Mouse (Mus musculus): Measurements from ENCODE around the gene Rbfox1. TPM values are rescaled to one million over a fixed set of nuclear protein-coding genes. Genes with fewer than 3 reads are reported as not detected.

Rbfox1 gene
- polyA plus RNA-seq, 1 experiment from 2014 or later = 4.3 TPM

GRCm38 (mm10) chr16:7163688-7164087 lies 1278.5 kb downstream of the Rbfox1 start:
- no peak overlapping the region for H3K4me3 ChIP-seq (replicated peaks)
- no peak overlapping the region for H3K4me2 ChIP-seq (replicated peaks)
- no peak overlapping the region for H3K27ac ChIP-seq (replicated peaks)
- H3K9me3 ChIP-seq (replicated peaks) = no peaks in the 10 kb centered on the region
- no peaks in the 10 kb centered on the region for H3K27me3 ChIP-seq
- H3K9ac ChIP-seq = no peak overlapping the region
- H3K4me1 ChIP-seq = no peaks in the 10 kb centered on the region
- WGBS = 67% methylated on average over 4 of the region's 4 CpGs
- no peak for ATAC-seq (ENCODE audit: insufficient number of reproducible peaks, low FRiP score, low TSS enrichment, low read depth)
- no peaks in the 10 kb centered on the region for H3K36me3 ChIP-seq

- Histone ChIP-seq H3K4me2 (replicated peaks) (no peak overlapping the region), H3K4me1 (no peaks in the 10 kb centered on the region), H3K27me3 (no peaks in the 10 kb centered on the region), H3K36me3 (no peaks in the 10 kb centered on the region), H3K9ac (no peak overlapping the region), H3K27ac (replicated peaks) (no peak overlapping the region), H3K9me3 (replicated peaks) (no peaks in the 10 kb centered on the region), H3K4me3 (replicated peaks) (no peak overlapping the region)
- ATAC-seq (ENCODE audit: insufficient number of reproducible peaks, low FRiP score, low TSS enrichment, low read depth) = no peak
- WGBS = 79% methylated on average over 8 of the region's 8 CpGs
Observed at GRCm38 (mm10) chr16:7164153-7164737, 1279.1 kb downstream of the Rbfox1 start.

DNA sequence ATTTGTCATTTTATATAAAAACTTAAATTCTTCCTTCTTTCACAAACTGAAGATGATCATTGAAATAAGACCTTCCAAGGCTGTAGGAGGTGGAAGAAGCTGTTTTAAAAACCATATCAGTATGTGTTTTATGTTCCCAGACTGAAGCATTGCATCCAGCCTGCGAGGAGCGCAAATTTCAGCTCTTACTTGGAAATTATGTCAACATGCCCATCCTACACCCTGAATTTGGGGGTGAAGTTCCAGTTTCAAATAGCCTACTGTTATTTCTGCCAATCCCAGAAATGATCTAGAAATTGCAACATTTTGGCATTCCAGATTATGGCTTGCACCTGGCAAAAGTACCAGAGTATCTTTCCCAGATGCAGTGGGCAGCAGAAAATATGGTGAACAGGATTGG lies 1290.8 kb downstream of the Rbfox1 start:
- no peak overlapping the region for H3K4me2 ChIP-seq (replicated peaks)
- no peak overlapping the region for H3K27ac ChIP-seq (replicated peaks)
- H3K27me3 ChIP-seq = no peaks in the 10 kb centered on the region
- WGBS = 94% methylated on average over 2 of the region's 2 CpGs
- no peaks in the 10 kb centered on the region for H3K9me3 ChIP-seq (replicated peaks)
- no peaks in the 10 kb centered on the region for H3K4me1 ChIP-seq
- H3K4me3 ChIP-seq (replicated peaks) = no peak overlapping the region
- no peak overlapping the region for H3K9ac ChIP-seq
- no peaks in the 10 kb centered on the region for H3K36me3 ChIP-seq
- ATAC-seq (ENCODE audit: insufficient number of reproducible peaks, low FRiP score, low TSS enrichment, low read depth) = no peak

DNA sequence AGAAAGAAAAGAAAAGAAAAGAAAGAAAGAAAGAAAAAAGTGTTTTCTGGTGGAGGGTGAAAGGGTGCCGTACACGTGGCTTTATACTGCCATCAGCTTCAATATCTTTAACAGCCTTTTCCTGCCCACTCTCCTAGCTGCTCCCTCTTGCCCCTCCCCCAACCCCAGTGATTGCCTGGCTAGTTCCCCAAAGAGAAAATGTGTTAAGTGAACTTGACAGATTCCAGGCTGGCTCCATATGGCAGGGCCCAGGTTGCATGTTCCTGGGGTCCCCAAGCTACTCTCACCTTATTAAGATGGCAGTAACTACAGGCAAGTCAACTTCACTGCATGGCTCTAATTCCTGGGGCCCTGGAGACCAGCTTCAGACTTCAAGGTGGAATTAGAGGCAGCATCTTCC lies 1302.6 kb downstream of the Rbfox1 start:
- no peak overlapping the region for H3K4me3 ChIP-seq (replicated peaks)
- H3K4me2 ChIP-seq (replicated peaks) = no peak overlapping the region
- no peak overlapping the region for H3K27ac ChIP-seq (replicated peaks)
- no peaks in the 10 kb centered on the region for H3K27me3 ChIP-seq
- H3K36me3 ChIP-seq = no peaks in the 10 kb centered on the region
- no peaks in the 10 kb centered on the region for H3K4me1 ChIP-seq
- no peak overlapping the region for H3K9ac ChIP-seq
- no peaks in the 10 kb centered on the region for H3K9me3 ChIP-seq (replicated peaks)
- WGBS = 51% methylated on average over 2 of the region's 2 CpGs
- ATAC-seq (ENCODE audit: insufficient number of reproducible peaks, low FRiP score, low TSS enrichment, low read depth) = no peak

DNA sequence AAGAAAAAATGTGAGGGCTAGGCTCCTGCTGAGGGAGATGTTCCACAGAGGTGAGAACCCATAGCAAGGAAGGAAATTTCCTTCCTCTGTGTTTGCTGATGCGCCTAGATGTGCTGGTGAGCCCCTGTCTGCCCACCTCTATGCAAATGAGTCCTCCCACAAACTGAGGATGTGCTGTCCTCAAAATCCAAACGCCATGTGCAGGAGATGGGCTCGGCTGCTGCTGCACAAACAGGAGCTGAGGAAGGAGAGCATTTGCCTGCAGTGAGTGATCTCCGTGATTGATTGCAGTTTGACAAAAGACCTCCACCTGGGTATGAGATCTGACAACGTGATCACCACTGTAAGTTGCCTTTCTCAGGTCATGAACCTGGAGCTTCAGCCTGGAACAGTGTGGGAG lies 1308.4 kb downstream of the Rbfox1 start:
- Histone ChIP-seq H3K27me3 (no peaks in the 10 kb centered on the region), H3K4me2 (replicated peaks) (no peak overlapping the region), H3K27ac (replicated peaks) (no peak overlapping the region), H3K36me3 (no peaks in the 10 kb centered on the region), H3K9me3 (replicated peaks) (no peaks in the 10 kb centered on the region), H3K9ac (no peak overlapping the region), H3K4me3 (replicated peaks) (no peak overlapping the region), H3K4me1 (no peaks in the 10 kb centered on the region)
- ATAC-seq (ENCODE audit: insufficient number of reproducible peaks, low FRiP score, low TSS enrichment, low read depth) = no peak
- WGBS = 68% methylated on average over 5 of the region's 5 CpGs

DNA sequence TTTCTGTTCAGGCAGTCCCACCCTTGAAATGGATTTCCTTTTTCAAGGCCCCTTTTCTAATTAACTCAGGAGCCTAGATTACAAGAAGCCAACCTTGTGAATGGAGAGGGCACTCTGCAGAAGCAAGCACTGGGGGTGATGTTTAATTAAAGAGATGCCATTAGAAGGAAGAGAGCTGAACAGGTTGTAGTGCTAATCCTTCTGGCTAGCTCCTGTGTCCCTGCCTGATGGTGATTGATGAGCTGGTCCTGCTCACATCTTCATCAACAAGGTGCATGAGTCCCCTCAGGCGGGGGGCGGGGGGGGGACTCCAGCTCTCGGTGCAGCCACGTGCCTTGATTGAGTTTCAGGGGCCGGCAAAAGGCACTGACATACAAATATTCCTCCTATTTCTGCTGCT lies 1312.8 kb downstream of the Rbfox1 start:
- H3K4me1 ChIP-seq = no peaks in the 10 kb centered on the region
- H3K4me2 ChIP-seq (replicated peaks) = no peak overlapping the region
- no peaks in the 10 kb centered on the region for H3K9me3 ChIP-seq (replicated peaks)
- no peak overlapping the region for H3K27ac ChIP-seq (replicated peaks)
- H3K4me3 ChIP-seq (replicated peaks) = no peak overlapping the region
- no peak for ATAC-seq (ENCODE audit: insufficient number of reproducible peaks, low FRiP score, low TSS enrichment, low read depth)
- 87% methylated on average over 5 of the region's 5 CpGs for WGBS
- H3K36me3 ChIP-seq = no peaks in the 10 kb centered on the region
- no peak overlapping the region for H3K9ac ChIP-seq
- H3K27me3 ChIP-seq = no peaks in the 10 kb centered on the region

GRCm38 (mm10) chr16:7200239-7200638 lies 1315.1 kb downstream of the Rbfox1 start:
- Histone ChIP-seq H3K4me2 (replicated peaks) (no peak overlapping the region), H3K4me1 (no peaks in the 10 kb centered on the region), H3K27me3 (no peaks in the 10 kb centered on the region), H3K9me3 (replicated peaks) (no peaks in the 10 kb centered on the region), H3K27ac (replicated peaks) (no peak overlapping the region), H3K36me3 (no peaks in the 10 kb centered on the region), H3K4me3 (replicated peaks) (no peak overlapping the region), H3K9ac (no peak overlapping the region)
- no peak for ATAC-seq (ENCODE audit: insufficient number of reproducible peaks, low FRiP score, low TSS enrichment, low read depth)
- WGBS = 84% methylated on average over 3 of the region's 3 CpGs

DNA sequence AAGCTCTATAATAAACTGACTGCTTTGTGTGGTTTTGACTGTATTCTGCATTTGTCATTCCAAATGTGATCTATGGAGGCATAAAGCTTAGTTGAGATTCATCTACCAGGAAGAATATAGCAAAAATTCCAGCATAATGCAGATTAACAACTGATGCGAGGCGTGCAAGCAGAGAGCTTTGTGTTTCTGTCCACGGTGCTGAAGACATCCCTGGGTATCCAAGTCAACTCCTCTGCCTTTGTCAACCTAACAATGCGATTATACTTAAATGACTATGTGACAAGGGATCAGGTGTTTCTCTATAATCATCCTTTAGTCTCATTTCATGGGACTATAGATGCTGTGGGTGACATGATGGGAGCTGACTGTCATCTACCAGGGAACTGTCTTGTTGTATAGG lies 1316.7 kb downstream of the Rbfox1 start:
- Histone ChIP-seq H3K4me1 (no peaks in the 10 kb centered on the region), H3K36me3 (no peaks in the 10 kb centered on the region), H3K9me3 (replicated peaks) (no peaks in the 10 kb centered on the region), H3K4me2 (replicated peaks) (no peak overlapping the region), H3K27ac (replicated peaks) (no peak overlapping the region), H3K27me3 (no peaks in the 10 kb centered on the region), H3K9ac (no peak overlapping the region), H3K4me3 (replicated peaks) (no peak overlapping the region)
- 36% methylated on average over 4 of the region's 4 CpGs for WGBS
- no peak for ATAC-seq (ENCODE audit: insufficient number of reproducible peaks, low FRiP score, low TSS enrichment, low read depth)

DNA sequence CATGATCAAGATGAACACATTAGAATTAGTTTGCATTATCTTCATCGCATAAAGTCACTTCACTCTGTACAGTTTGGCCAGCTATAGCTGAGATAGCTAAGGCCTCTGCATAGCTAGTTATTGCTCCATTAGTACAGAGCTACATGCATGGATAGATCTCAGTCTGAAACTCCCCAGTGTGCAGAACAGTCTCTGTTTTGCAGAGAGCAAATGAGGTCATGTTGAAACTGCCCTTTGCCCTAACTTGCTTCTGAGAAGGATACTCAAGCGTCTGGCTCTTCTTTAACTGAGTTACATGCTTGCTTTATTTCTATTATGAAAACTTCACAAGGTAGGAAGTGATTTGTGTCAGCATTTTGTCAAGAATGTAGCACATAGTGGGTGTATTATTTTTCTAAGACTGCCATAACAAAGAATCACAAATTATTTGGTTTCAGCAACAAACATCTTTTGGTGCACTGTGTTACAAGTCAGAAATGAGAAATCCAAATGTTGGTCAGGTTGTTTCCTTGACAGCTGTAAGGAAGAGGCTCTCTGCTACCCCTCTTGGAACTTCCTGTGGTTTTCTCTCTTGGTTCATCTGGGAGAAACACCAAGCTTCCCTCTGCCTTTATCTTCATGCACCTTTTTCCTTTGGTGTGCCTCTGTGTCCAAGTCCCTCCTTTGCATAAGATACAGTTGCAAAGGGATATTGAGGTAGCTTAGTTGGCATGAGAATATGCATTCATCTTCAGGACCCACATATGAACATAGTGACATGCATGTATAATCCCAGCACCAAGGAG lies 1321.2 kb downstream of the Rbfox1 start:
- Histone ChIP-seq H3K4me2 (replicated peaks) (no peak overlapping the region), H3K4me1 (no peaks in the 10 kb centered on the region), H3K27ac (replicated peaks) (no peak overlapping the region), H3K27me3 (no peaks in the 10 kb centered on the region), H3K36me3 (no peaks in the 10 kb centered on the region), H3K9ac (no peak overlapping the region), H3K4me3 (replicated peaks) (no peak overlapping the region), H3K9me3 (replicated peaks) (no peaks in the 10 kb centered on the region)
- WGBS = 64% methylated on average over 2 of the region's 2 CpGs
- ATAC-seq (ENCODE audit: insufficient number of reproducible peaks, low FRiP score, low TSS enrichment, low read depth) = no peak

DNA sequence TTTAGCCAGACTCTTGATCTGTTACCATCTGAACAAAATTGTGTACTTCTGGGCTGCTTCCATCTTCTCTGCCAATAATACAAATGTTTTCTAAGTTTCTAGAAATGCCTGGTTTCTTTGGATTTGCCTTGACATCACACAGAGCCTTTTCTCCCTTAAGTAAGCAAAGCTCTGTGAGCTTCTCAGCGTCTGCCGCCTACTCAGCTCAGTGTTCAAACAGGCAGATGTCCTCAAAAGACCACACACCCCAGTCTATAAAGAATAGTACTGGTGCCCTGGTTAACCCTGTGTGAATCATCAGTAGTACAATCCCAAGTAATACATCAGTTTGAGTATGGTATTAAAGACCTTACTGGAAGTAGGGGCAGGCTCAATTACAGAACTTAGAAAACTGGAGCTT lies 1322.4 kb downstream of the Rbfox1 start:
- 70% methylated on average over 2 of the region's 2 CpGs for WGBS
- no peaks in the 10 kb centered on the region for H3K36me3 ChIP-seq
- no peak for ATAC-seq (ENCODE audit: insufficient number of reproducible peaks, low FRiP score, low TSS enrichment, low read depth)
- H3K4me3 ChIP-seq (replicated peaks) = no peak overlapping the region
- H3K4me2 ChIP-seq (replicated peaks) = no peak overlapping the region
- H3K27ac ChIP-seq (replicated peaks) = no peak overlapping the region
- no peaks in the 10 kb centered on the region for H3K27me3 ChIP-seq
- no peak overlapping the region for H3K9ac ChIP-seq
- H3K4me1 ChIP-seq = no peaks in the 10 kb centered on the region
- no peaks in the 10 kb centered on the region for H3K9me3 ChIP-seq (replicated peaks)

DNA sequence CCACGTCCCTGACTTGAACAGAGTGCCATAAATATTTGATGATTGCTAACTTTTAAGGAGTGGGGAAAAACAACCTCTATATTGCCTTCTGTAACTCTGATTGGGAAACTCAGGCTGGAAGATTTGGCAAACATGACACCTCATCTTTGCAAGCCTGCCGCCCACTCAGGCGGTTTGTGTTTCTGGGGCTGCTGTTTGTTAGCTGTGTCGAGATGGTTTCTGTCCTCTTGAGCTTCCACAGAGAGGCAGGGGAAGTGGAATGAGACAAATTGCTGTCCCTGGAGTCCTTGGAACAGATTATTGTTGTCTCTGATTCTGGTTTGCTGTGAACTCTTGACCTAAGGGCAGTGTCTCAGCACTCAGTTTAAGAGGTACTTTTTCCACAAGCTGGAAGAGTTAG lies 1327.6 kb downstream of the Rbfox1 start:
- Histone ChIP-seq H3K4me1 (no peaks in the 10 kb centered on the region), H3K36me3 (no peaks in the 10 kb centered on the region), H3K4me2 (replicated peaks) (no peak overlapping the region), H3K4me3 (replicated peaks) (no peak overlapping the region), H3K9me3 (replicated peaks) (no peaks in the 10 kb centered on the region), H3K27me3 (no peaks in the 10 kb centered on the region), H3K27ac (replicated peaks) (no peak overlapping the region), H3K9ac (no peak overlapping the region)
- no peak for ATAC-seq (ENCODE audit: insufficient number of reproducible peaks, low FRiP score, low TSS enrichment, low read depth)
- 66% methylated on average over 4 of the region's 4 CpGs for WGBS

GRCm38 (mm10) chr16:7223265-7223664 lies 1338.1 kb downstream of the Rbfox1 start:
- H3K4me1 ChIP-seq = no peaks in the 10 kb centered on the region
- no peak overlapping the region for H3K4me2 ChIP-seq (replicated peaks)
- no peak overlapping the region for H3K9ac ChIP-seq
- 60% methylated on average over 2 of the region's 2 CpGs for WGBS
- no peaks in the 10 kb centered on the region for H3K9me3 ChIP-seq (replicated peaks)
- no peak overlapping the region for H3K27ac ChIP-seq (replicated peaks)
- no peak overlapping the region for H3K4me3 ChIP-seq (replicated peaks)
- no peak for ATAC-seq (ENCODE audit: insufficient number of reproducible peaks, low FRiP score, low TSS enrichment, low read depth)
- H3K27me3 ChIP-seq = no peaks in the 10 kb centered on the region
- H3K36me3 ChIP-seq = no peaks in the 10 kb centered on the region
